Mouse (Mus musculus) bone marrow macrophage, adult 2 months (primary cell): ENCODE data around the gene Cd5. TPM values are rescaled to one million over a fixed set of nuclear protein-coding genes. Genes with fewer than 3 reads are reported as not detected.

Experiments
- H3K27ac ChIP-seq: 2 replicates; pipeline ENCODE4 v1.5.1; 2012; ENCODE audit warnings: low read depth, low read length; ENCODE audit not compliant: insufficient read depth
- H3K4me1 ChIP-seq: 2 replicates; pipeline ENCODE4 v1.6.1; 2012; ENCODE audit warnings: low read length; ENCODE audit not compliant: control insufficient read depth, insufficient read depth
- H3K4me3 ChIP-seq: 2 replicates; pipeline ENCODE4 v1.5.1; 2012; ENCODE audit warnings: mild to moderate bottlenecking, low read length, moderate library complexity; ENCODE audit not compliant: insufficient read depth
- CTCF ChIP-seq: IDR thresholded peaks from 2 replicates; pipeline ENCODE4 v1.5.1; 2012; ENCODE audit warnings: low read depth, mild to moderate bottlenecking, low read length, moderate library complexity
- POLR2A ChIP-seq: IDR thresholded peaks from 2 replicates; pipeline ENCODE4 v1.6.1; 2012; ENCODE audit warnings: mild to moderate bottlenecking, low read depth, low read length, borderline replicate concordance
- polyA plus RNA-seq: library from polyadenylated mRNA; stranded (reverse); fragments of >200 nt; gene quantifications from 2 replicates; pipeline ENCODE4 v1.2.4, GENCODE M21; 2012; ENCODE audit not compliant: missing spikeins, insufficient read depth, insufficient read length

Gene Cd5
- polyA plus RNA-seq, 1 experiment: not detected

GRCm38 (mm10) chr19:10720524-10720923 is 18.3 kb downstream of the Cd5 start:
- Histone ChIP-seq H3K4me3 (no peak overlapping the region), H3K27ac (no peak overlapping the region), H3K4me1 (peaks cover 11% of the 10 kb centered on the region)
- TF ChIP-seq CTCF (no peak), POLR2A (no peak)

GRCm38 (mm10) chr19:10719751-10720150 is 19.1 kb downstream of the Cd5 start:
- no peak overlapping the region for H3K4me3 ChIP-seq
- peaks cover 17% of the 10 kb centered on the region for H3K4me1 ChIP-seq
- no peak overlapping the region for H3K27ac ChIP-seq
- TF ChIP-seq POLR2A (no peak), CTCF (no peak)

GRCm38 (mm10) chr19:10718251-10718775 is 20.5 kb downstream of the Cd5 start:
- TF ChIP-seq POLR2A: no peak
- TF ChIP-seq CTCF: no peak
- H3K4me3 ChIP-seq: no peak overlapping the region
- peaks cover 19% of the 10 kb centered on the region for H3K4me1 ChIP-seq
- no peak overlapping the region for H3K27ac ChIP-seq

GRCm38 (mm10) chr19:10715476-10715875 is 23.3 kb downstream of the Cd5 start:
- TF ChIP-seq POLR2A: no peak
- no peak for TF ChIP-seq CTCF
- no peak overlapping the region for H3K27ac ChIP-seq
- H3K4me1 ChIP-seq: peaks cover 19% of the 10 kb centered on the region
- no peak overlapping the region for H3K4me3 ChIP-seq

- TF ChIP-seq CTCF (peak; percentile 50), POLR2A (no peak)
- H3K4me3 ChIP-seq: no peak overlapping the region
Observed at GRCm38 (mm10) chr19:10714682-10715475, 23.9 kb downstream of the Cd5 start.

GRCm38 (mm10) chr19:10714168-10714567 is 24.6 kb downstream of the Cd5 start:
- H3K4me1 ChIP-seq: peaks cover 24% of the 10 kb centered on the region
- TF ChIP-seq POLR2A: no peak
- TF ChIP-seq CTCF: no peak
- no peak overlapping the region for H3K27ac ChIP-seq
- no peak overlapping the region for H3K4me3 ChIP-seq

More at GRCm38 (mm10) chr19:10714682-10715475, 23.9 kb downstream of the Cd5 start:
- Histone ChIP-seq H3K27ac (no peak overlapping the region), H3K4me1 (peaks cover 19% of the 10 kb centered on the region)

GRCm38 (mm10) chr19:10713551-10713950 is 25.3 kb downstream of the Cd5 start:
- H3K27ac ChIP-seq: no peak overlapping the region
- H3K4me1 ChIP-seq: peaks cover 26% of the 10 kb centered on the region
- TF ChIP-seq POLR2A (no peak), CTCF (no peak)

GRCm38 (mm10) chr19:10712646-10713045 is 26.2 kb downstream of the Cd5 start:
- Histone ChIP-seq H3K4me1 (peaks cover 24% of the 10 kb centered on the region), H3K4me3 (no peak overlapping the region), H3K27ac (no peak overlapping the region)
- TF ChIP-seq CTCF (no peak), POLR2A (no peak)

More at GRCm38 (mm10) chr19:10713551-10713950, 25.3 kb downstream of the Cd5 start:
- no peak overlapping the region for H3K4me3 ChIP-seq

GRCm38 (mm10) chr19:10712194-10712593 is 26.6 kb downstream of the Cd5 start:
- Histone ChIP-seq H3K4me3 (no peak overlapping the region), H3K27ac (no peak overlapping the region), H3K4me1 (peaks cover 24% of the 10 kb centered on the region)
- TF ChIP-seq POLR2A: no peak
- no peak for TF ChIP-seq CTCF

GRCm38 (mm10) chr19:10710751-10711150 is 28.1 kb downstream of the Cd5 start:
- Histone ChIP-seq H3K4me1 (peaks cover 21% of the 10 kb centered on the region), H3K27ac (no peak overlapping the region), H3K4me3 (no peak overlapping the region)
- TF ChIP-seq POLR2A (no peak), CTCF (no peak)
